Mouse (Mus musculus): ENCODE data around the gene Cpt1c.
A peak's percentile ranks its signal among the peaks of the same experiment; 100 is the strongest.

Gene Cpt1c

DNA sequence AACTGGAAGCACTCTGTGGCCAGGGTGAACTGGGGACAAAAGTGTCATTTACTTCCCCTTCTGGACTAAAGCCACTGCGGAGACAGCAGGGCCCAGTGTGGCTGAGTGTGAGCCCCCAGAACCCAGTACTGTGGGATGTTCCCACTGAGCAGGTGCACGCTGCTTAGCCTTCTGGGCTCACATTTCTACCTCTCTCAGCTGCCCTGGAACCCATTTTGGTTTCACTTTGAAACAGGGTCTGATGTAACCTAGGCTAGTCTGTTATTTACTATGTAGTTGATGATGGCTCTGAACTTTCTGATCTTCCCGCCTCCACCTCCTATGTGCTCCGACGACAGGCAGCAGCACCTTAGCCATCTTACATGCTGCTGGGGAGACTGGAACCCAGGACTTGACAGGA, 11.8 kb downstream of the Cpt1c start:
- no peak for DNase-seq (ENCODE audit: low read depth, low spot score)

DNA sequence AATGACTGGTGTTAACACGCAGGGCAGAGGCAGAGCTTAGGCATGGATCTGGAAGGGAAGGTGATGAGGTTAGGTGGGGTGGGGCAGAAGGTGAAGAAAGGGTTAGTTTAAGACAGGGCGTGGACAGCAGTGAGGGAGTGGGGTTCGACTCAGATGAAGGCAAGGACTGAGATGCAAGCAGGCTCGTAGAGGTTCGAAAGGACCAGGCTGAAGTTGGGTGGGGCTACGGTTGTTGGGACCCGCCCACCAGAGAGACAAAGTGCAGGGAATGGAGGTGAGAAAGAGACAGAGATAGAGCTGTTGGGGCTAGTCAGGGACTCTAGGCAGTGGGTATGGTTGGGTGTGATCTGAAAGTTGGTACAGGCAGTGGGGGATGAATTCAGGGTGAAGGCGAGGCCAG, 12.3 kb downstream of the Cpt1c start:
- peak; percentile 63 for DNase-seq (ENCODE audit: low read depth, low spot score)

DNA sequence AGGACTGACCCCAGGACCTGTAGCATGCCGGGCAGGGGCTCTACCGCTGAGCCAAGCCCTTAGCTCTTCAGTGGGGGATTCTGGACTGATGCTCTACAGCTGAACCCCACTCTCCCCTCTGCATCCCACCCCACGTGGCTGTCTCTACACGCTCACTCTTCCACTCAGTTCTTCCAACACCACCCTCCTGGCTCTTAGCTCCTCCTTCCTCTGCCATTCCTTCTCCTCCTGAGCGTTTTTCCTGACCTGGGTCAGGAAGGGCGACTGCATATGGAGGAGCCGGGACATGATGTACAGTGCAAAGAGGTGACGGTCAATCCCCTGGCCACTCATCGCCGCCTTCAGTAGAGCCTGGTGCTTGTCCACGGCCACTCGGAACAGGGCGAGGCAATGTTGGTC, 14.1 kb downstream of the Cpt1c start:
- DNase-seq (ENCODE audit: low read depth, low spot score), result no peak

DNA sequence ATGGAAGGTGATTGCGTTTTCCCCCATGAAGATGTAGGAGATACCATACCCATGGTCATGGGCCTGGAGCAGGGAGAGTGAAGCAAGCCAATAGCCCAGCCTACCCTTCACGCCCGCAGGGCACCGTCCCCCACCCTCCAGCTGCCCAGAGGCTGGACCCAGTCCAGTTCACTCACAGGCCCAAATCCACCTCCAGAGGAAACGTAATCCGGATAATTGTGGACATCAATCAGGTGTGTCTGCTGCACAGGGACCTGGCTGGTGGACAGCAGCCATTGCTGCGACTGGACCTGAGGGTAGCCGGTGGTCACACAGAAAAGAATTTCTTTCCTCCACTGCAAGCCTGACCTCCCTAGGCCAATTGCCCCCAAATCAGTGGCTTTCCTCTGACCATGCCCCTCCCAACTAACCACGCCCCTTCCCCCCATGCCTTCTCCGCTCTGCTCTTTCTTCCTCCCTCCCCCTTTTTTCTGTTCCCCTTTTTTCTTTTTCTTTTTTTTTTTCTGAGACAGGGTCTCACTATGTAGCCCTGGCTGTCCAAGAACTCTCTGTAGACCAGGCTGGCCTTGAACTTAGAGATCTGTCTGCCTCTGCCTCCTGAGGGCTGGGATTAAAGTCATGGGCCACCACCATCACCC, 14.7 kb downstream of the Cpt1c start:
- no peak for DNase-seq (ENCODE audit: low read depth, low spot score)

DNA sequence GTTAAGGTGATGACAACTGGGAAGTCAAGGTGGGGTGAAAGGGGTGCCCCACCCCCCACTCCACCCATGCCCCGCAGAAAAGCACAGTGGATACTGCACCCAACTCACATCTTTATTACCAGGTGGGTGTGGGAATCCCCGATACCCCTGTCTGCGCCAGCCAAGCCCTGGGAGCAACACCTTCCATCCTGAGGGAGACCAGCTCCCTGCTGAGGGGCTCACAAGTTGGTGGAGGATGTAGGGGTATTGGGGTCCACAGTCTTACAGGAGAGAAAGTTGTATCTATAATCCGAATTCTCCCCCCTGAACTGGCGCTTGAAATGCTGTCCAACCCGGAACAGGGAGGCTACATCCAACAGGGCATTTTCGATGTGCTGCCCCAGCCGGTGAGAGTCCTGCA, 15.4 kb downstream of the Cpt1c start:
- no peak for DNase-seq (ENCODE audit: low read depth, low spot score)

DNA sequence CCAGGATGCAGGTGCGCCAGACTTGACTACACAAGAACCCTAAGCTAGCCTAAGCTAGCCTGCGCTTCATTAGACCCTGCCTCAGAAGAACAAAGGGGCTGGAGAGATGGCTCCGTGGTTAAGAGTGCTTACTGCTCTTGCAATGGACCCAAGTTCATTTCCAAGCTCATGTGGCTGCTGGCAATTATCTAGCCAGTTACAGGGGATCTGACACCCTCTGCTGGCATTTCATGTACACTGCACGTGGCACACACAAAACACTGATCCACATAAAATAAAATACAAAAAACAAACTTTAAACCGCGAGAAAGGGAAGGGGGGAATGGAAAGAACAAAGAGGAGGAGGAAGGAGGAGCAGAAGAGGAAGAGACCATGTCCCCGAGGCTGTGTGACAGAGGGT, 16.4 kb downstream of the Cpt1c start:
- peak; percentile 66 for DNase-seq (ENCODE audit: low read depth, low spot score)

DNA sequence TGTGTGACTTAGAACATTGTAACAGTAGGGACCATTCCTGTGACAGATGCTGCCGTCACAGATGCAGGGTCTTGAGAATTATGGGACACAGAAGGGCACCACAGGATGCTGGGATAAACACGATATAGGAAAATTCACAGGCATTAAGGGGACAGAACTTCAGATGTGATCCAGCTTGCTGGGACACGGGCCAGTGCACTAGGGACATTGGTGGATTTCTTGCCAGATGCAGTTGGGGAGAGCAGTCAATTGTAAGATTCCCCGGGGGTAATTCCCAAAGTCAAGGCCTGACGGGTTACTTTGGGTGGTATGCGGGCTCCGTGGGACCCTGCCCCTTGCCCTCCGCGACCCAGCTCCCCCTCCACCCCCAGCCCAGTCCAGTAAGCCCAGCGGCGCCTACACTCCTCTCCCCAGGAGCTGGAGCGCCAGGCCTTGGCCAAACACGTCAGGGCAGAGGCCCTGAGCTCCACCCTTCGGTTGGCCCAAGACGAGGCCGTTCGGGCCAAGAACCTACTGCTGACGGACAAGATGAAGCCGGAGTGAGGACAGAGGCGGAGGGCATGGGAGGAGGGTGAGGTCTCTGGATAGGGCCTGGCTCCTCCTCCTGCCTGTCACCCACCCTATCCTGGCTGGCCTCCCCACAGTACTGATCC, 17.3 kb downstream of the Cpt1c start:
- DNase-seq (ENCODE audit: low read depth, low spot score), result peak; percentile 16

DNA sequence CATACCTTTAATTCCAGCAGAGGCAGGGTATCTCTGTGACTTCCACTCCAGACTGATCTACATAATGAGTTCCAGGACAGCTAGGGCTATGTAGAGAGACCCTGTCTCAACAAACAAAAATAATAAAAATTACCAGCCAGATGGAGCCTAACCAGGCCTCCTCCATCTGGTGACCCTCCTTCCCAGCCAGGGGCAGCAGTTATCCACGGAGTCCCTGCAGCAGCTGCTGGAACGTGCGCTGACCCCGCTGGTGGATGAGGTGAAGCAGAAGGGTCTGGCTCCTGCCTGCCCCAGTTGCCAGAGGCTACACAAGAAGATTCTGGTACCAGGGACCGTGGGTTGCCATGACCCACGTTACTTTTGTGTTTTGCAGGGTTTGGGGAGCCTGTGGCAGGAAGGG, 18.4 kb downstream of the Cpt1c start:
- no peak for DNase-seq (ENCODE audit: low read depth, low spot score)

DNA sequence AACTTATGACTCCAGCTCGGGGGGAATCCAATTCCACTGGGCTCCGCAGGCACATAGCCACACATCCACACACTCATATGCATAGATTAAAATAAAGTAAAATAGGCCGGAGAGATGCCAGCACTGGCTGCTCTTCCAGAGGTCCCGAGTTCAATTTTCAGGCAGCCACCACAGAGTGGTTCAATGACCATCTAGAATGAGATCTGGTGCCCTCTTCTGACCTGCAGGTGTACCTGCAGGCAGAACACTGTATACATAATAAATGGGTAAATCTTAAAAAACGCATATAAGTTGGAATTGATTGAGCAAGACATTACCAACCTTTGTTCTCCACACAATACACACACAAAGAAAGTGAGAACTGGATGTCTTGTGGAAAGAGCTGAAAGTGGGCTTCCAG, 19.0 kb downstream of the Cpt1c start:
- peak; percentile 48 for DNase-seq (ENCODE audit: low read depth, low spot score)

DNA sequence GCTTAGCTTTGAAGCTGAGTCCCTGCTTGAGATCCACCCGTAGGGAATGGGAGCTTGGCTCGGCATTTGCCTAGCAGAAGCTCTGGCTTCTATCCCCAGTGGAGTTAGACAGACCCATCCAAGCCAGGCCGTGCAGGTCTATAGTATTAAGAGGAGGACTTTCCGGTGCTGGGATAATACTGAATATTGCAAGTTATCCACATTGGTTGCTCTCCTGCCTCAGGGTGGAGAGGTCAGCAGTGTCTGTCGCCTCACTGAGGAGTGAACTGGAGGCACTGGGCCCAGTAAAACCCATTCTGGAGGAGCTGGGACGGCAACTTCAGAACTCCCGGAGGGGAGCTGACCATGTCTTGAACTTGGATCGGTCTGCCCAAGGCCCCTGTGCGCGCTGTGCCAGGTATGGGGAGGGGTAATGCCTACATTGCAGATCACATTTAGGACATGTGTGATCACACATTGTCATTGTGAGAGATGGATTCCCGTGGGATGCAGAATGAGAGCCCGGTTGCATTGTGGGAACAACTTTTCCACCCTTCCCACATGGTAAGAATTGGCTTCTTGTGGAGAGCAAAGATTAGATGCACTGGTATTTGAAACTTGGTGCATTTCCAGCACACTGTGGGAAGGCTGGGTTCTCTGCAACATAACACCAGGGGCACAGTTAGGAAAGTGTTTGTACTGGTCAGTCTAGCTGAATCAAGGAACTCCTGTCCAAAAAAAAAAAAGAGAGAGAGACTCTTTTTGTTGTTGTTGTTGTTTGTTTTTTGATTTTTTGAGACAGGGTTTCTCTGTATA, 20.4 kb downstream of the Cpt1c start:
- no peak for DNase-seq (ENCODE audit: low read depth, low spot score)

DNA sequence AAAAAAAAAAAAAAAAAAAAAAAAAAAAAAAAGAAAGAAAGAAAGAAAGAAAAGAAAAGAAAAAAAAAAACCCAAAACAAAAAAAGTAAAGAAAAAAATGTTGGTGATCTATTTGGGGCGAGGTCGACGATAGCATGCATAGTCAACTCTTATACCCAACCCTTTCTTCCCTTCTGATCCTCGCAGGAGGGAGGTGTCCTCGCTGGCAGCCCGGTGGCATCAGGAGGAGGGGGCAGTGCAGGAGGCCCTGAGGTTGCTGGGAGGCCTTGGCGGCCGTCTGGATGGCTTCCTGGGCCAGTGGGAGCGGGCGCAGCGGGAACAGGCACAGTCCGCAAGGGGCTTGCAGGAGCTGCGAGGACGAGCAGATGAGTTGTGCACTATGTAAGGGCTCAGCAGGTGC, 21.1 kb downstream of the Cpt1c start:
- DNase-seq (ENCODE audit: low read depth, low spot score), result peak; percentile 13

DNA sequence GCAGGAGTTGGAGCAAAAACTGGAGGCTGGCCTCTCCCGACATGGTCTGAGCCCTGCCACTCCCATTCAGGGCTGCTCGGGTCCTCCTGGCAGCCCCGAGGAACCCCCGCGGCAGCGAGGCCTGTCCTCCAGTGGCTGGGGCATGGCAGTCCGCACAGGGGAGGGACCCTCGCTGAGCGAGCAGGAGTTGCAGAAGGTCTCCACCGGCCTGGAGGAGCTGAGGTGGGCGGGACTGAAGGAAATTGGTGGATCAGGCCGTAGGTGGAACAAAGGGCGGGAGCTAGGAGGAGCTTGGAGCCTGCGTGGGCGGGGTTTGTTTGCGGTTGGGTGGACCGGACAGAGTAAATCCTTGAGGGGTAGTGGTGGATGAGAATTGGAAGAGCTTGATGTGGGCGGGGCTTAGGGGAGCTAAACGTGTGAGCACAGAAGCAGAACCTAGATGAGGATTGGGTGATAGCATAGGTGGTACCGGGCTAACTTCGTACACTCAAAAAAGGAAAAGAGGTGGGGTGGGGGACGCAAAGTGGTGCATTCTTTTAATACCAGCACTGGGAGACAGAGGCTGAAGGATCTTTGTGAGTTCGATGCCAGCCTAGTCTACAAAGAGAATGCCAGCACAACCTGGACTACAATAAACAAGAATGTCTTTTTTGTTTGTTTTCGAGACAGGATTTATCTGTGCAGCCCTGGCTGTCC, 21.9 kb downstream of the Cpt1c start:
- DNase-seq (ENCODE audit: low read depth, low spot score), result peak; percentile 100

DNA sequence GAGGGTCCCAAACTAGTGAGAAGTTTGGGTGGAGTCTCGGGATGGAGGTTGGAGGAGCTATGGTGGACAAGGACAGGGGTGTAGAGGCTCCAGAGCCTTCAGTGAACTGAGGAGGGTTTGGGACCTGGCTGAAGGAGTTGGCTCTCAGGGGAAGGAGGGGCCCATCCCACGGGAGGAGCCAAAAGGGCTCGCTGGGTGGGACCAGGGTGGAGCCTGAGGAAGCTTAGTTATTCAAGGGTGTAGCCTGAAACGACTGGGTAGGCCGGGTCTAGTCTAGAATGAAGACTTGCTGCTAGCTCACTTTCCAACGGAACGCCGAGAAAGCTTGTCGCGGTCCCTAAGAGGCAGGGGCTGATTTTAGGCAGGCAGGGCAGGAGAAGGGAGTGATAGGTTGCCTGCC, 22.7 kb downstream of the Cpt1c start:
- DNase-seq (ENCODE audit: low read depth, low spot score), result peak; percentile 95

DNA sequence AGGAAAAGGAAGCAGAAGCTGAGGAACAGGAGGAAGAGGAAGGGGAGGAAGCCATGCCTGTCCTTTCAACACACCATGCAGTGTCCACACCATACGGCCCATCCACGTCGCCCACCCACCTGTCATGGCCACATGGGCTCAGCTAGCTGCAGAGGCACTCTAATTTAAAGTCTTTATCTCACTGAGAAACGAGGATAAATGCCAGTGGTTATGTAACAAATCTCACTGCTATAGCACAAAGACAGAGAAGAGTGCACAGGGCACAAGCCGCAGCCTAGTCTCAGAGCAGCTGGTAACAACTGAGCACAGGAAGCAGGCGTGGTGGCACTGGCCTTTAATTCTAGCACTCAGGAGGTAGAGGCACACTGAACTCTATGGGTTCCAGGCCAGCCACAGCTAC, 24.7 kb downstream of the Cpt1c start:
- no peak for DNase-seq (ENCODE audit: low read depth, low spot score)

DNA sequence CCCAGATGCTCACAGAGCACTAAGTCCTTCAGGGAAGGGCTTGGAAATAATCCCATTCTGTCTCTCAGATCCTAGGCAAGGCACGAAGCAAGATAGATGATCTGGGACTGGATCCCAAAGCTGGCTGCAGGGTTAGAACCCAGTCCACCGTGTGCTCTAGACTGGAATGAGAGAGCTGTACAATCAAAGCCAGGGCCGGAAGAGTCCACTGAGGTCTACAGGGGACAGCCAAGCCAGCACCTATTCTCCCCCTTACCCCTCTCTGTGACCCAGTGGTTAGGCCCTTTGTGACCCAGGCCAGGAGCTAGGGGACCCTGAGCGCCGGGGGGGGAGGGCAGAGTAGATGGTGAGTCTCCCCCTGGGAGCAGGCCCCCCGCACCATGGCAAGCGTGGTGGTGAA, 31.7 kb downstream of the Cpt1c start, which contains the start of gene Tsks:
Gene Tsks (plus strand): TSS at position 301 of the 400 bp plus-strand sequence.
- peak; percentile 5 for DNase-seq (ENCODE audit: low read depth, low spot score)

DNA sequence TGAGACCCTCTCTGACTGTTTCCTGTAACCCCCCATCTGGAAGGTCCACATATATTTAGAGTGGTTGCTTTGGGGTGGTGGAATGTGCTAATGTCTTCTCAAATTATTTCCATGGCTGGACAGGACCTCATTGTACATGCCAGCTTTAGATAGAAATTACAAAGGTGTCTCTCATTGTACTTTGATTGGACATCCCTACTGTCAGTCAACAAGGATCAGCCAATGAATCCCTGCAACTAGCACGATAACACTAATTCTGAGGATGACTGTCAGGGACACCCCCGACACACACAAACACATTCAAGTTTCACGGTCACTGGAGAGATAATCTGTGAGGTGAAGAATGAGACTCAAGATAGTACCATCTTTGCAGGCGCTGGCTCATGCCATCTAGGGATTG, 36.0 kb downstream of the Cpt1c start:
- peak; percentile 88 for DNase-seq (ENCODE audit: low read depth, low spot score)

DNA sequence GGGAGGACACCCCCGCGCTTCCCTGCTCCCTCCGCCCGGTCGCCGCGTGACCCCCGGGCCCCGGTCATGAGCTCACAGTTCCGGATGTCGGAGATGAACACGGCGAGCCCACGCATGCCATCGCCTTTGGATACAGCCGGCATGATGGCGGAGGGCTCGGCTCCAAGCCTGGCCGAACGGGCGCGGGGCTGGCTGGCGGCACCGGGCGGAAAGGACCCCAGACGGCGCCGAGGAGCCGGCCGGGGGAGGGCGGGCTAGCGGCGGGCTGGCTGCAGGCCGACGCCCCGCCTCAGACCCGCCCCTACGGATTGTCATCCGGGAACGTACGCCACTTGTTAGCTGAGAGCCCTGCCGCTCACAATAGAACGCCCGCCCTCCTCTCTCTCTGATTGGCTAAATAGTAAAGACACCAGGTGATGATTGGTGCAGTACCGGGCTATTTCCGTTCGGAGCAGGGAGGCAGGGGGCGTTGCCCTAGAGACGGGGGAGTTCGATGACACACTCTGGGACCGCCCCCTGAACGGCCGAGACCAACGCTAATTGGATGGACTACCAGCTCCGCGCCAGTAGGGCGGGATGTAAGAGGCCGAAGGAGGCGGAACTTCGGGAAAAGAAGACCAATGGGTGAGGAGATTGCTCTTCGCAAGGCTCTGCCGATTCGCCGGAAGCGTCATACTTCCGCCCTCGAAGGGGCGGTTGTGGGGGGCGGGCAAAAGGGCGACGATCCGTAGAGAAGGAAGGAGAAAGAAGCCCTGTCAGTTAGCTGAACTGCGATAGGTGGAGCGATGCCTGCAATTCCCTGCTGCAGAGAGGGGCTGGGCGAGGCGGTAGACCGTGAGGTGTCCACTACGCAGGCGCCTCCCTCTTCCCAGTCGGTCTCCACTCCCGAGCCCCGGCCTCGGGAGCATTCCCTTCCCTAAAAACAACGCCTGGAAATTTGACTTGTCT, 45.2 kb downstream of the Cpt1c start, which contains the start of gene Ap2a1:
Gene Ap2a1 (minus strand): TSS at position 293 of the 948 bp plus-strand sequence.
- peak; percentile 100 for DNase-seq (ENCODE audit: low read depth, low spot score)

DNA sequence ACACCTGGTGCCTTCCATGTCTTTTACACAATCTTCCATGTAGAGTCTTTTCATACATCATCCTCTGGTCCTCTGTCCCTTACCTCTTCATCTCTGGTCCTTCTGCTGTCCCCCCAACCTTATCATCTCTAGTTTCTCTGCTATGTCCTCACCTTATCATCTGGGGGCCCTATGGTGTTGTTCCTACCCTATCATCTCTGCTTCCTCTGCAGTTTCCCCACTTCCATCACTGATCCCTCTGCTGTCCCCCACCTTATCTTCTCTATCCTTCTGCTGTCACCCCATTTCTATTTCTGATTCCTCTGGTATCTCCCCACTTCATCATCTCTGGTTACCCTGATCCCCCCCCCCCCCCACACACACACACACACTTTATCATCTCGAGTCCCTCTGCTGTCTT, 46.1 kb downstream of the Cpt1c start:
- DNase-seq (ENCODE audit: low read depth, low spot score), result no peak

DNA sequence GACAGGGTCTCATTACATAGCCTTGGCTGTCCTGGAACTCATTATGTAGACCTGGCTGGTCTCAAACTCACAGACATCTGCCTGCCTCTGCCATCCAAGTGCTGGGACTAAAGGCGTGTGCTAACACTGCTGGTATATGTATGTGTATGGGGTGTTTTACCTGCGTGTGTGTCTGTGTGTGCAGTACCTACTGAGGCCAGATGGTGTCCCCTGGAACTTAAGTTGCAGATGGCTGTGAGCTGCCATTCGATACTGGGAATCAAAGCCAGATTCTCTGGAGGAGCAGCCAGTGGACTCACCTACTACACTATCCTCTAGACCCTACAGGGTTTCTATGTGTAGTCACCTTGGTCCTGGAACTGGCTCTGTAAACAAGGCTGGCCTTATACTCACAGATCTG, 49.2 kb downstream of the Cpt1c start:
- DNase-seq (ENCODE audit: low read depth, low spot score), result peak; percentile 88

DNA sequence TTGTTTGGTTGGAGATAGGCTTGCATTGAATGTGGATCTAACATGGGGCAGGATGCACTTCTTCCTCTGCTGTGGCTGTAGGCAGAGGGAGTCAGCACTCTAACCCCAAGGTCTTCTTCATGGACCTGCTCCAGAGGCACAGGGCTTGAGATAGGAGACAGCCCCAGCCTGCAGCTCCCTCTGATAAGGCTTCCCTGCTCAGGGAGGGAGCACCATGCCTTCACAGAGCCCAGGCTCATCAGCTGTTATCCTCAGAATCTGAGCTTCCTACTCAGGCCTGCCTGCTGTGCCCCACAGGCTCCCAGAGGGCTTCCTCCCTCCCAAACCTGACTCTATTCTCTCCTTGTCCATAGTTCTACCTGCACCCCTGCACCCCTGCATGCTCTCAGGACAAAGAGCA, 52.1 kb downstream of the Cpt1c start:
- no peak for DNase-seq (ENCODE audit: low read depth, low spot score)

DNA sequence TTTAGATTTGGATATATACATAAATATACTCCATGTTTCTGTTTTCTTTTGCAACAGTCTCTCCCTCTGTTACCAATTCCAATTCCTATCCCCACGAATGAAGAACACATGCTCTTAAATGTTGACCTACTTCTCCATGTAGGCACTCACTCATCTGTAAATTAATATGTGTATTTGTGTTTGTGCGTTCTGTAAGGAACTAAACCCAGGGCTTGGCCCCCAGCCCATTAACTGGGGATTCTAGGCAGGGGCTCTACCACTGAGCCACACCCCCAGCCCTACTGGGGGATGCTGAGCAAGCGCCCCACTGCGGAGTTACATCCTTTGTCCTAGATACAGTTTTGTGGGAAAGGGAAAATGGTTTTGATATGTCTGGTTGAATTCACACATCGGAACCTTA, 55.5 kb downstream of the Cpt1c start:
- DNase-seq (ENCODE audit: low read depth, low spot score), result no peak

Measured in ES-CJ7 (cell line).